Mouse (Mus musculus) heart, postnatal 4 days (tissue): ENCODE data around the gene Rhebl1. TPM values are rescaled to one million over a fixed set of nuclear protein-coding genes. Genes with fewer than 3 reads are reported as not detected.
"Not testable (repeated sequence)": the region's sequence is repeated elsewhere in the genome, so short reads cannot be mapped to it uniquely, and the experiment has no call there.

Source experiments
- DNase-seq: peaks from one replicate; pipeline ENCODE4 v3.0.0; 2021
- total RNA-seq, 2 experiments: library from RNA; stranded (reverse); gene quantifications; 2 replicates each; pipeline ENCODE4 v1.2.3; 2021

Rhebl1 gene
- 1 to 10 TPM; 2.0 TPM for total RNA-seq

DNA sequence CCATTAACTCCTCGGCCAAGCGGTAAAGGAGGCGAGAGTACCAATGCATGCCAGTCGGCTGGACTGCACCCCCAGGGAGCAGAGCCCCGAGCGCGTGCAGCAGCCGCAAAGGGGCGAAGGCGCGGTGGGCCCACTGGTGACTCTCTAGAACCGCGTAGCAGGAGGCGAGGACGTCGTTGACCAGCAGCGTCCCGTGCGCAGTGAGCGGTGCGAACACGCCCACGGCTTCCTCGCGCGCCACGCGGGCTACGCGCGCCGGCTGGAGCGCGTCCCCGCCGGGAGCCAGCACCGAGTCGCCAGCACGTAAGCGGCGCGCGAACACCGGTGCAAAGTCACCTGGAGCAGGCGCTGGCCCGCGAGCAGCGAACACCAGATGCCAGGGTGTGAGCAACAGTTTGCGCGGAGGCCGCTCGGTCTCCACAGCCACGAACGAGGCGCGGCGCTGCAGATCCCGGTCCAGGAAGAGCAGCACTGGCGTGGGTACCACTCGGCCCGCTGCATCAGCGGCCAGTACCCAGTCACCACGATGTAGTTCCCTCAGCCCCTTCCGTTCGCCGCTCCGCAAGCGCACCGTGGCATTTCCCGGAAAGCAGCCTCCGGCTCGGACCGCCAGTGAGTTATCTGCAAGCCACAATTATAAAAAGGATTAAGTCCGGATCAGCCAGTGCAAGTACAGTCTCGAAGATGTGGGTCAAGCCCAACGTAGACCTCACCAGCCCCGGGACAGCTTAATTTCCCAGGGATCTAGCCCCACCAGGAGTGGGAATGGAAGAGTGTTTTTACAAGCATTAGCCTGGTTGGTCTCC, at the start of gene Rhebl1:
TSS of gene Rhebl1 (minus strand) at position 601 of the 806 bp plus-strand sequence.
- DNase-seq, result peak; percentile 40

DNA sequence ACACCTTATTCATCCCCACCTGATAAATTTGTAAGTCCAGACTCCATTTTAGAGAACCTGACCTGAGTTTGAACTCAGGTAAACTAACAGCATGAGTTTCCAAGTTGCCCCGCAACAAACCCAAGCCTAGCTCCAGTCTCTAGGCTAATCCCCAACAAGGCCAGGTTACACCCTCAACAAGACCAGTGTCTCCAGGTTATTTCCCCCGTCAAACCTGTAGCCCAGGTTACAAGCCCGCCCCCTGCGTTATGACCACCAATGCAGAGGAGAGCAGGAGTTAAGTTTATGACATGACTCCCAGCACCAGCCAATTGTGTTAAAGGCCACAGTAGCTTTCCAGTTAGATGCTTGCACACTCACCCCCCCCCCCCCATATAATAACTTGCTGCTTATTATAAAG, 48.8 kb upstream of the Rhebl1 start:
- DNase-seq, result no peak

DNA sequence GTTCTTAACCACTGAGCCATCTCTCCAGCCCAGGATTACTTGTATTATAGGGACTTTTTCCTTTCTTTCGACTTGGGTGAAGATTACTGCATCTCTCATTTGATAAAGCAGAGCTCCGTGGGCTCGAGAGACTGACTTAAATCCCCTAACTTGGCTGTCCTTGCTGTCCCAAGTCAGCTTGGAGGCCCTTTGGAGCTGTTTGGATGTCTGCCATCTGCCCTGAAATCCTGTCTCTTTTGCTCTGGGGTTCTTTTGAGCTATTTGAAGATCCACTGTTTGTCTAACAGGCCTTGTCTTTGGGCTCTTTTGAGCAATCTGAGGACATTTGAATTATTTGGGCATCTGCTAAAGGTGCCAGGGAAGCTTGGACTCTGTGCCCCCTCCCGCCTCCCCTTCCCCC, 47.7 kb upstream of the Rhebl1 start:
- no peak for DNase-seq

DNA sequence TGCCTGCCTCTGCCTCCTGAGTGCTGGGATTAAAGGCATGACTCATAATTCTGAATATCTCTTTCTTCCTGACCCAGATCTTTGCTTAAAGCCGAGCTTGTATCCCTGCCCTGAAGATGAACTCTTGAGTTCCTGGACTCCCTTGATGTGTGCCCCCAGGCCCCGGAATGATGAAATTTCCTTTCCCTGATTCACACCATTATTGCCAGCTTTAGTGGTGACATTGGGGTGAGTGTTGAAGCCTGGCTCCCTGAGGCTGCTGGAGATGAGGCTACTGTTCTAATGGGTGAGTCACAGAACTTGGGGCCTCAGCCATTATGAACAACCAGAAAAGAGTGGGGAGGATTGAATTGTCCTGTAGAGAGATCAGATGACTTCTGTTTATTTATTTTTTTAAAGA, 47.2 kb upstream of the Rhebl1 start:
- no peak for DNase-seq

DNA sequence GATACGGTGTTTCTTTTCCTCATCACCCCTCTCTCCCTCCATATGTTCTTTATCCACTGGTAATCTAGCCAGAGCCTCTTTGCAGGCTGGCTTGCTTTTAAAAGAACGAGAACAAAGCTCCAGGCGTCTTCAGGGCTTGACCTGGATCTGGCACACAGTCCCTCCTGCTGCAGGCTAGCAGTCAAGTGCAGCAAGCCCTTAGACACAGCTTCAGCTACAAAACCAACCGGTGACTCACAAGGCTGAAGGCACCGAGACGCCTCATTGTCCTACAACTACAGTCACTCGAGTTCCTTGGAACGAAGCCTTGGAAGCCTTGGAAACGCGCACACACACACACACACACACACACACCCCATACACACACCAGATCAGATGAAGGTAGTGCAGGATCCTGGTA, 46.5 kb upstream of the Rhebl1 start:
- no peak for DNase-seq

DNA sequence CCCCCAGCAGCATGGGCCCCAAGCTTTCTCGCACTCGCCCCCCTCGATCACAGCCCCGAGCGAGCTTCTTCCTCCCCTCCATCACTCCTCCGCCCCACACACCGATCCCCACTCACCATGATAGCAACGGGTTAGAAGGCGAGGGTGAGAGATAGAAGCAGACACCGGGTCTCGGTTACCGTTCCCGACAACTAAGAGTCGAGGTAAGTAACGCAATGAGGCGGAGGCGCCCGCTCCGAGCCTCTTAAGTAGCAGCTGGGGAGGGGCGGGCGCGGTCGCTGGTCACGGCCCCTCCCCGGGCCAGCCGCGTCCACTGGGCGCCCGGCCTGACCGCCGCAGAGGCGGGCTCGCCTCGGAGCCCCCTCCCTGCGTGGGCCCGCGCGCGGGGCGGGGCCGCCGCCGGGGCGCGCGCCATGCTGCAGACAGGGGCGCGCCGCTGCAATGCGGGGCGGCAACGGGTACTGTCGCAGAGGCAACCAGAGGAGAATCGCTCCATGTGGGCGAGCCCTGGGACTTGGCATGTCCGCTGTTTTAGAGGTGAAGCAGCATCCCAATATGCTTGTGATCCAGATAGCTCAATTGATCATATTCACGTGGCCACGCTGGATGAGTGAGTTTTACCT, 40.0 kb upstream of the Rhebl1 start, which contains the start of gene Tuba1b:
TSS of gene Tuba1b (minus strand) at position 349 of the 623 bp plus-strand sequence.
- peak; percentile 95 for DNase-seq

DNA sequence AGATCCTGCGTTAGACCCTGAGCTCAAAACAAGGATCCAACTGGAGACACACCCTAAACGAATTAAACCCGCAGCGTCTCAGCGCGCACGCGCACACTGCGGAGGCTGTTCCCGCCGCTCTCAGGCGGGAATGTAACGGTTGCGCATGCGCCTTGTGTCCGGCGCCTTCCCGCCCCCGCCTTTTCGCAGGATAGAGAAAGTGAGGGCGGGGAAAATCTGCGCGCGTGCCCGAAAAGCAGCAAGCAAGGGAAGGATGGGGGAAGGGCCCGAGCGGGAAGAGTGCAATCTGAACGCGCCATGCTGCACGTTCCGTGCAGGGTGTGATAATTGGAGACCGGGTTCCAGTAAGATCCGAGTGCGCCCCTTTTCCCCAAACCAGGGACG, 39.5 kb upstream of the Rhebl1 start:
- DNase-seq, result peak; percentile 97

DNA sequence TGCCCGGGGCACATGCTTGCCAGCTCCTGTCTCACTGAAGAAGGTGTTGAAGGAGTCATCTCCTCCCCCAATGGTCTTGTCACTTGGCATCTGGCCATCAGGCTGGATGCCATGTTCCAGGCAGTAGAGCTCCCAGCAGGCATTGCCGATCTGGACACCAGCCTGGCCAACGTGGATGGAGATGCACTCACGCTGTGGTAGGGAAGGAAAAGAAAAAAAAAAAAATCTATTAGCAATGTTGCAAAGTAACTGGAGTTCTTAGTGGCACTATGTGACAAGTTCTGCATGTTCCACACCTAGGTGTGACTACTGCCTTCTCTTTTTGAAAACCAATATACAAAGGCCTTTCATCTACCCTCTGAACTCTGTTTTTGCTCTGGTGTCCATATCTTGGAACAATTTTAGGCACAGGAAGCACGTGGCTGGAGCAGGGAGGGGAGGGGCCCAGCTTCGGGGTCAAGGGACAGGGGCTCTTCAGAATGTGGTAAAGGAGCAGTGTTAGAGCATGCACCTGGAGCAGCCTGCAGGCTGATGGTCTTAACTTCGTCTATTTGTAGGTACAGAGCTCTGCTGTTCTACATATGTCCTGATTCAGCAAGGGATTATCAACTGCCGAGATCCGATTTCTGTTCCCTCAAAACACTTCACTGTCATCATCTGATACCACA, 38.8 kb upstream of the Rhebl1 start:
- peak; percentile 29 for DNase-seq

DNA sequence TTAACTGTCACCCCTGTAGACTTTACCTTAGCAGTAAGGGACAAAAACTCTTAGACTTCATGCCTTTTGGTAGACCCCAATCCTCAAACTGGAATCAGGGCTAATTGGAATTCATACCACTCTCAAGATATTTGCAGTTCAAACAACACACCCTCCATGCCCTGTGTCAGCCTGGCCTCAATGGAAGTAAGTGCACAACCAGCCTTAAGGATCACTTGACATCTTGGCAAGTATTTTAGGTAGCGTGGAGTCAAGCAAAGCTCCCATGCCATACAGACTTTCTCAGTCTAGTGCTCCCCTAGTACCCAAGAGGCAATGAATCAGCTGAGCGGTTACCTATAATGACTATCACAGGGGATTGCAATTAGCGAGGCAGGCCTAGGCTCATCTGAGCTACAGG, 36.7 kb upstream of the Rhebl1 start:
- DNase-seq, result no peak

DNA sequence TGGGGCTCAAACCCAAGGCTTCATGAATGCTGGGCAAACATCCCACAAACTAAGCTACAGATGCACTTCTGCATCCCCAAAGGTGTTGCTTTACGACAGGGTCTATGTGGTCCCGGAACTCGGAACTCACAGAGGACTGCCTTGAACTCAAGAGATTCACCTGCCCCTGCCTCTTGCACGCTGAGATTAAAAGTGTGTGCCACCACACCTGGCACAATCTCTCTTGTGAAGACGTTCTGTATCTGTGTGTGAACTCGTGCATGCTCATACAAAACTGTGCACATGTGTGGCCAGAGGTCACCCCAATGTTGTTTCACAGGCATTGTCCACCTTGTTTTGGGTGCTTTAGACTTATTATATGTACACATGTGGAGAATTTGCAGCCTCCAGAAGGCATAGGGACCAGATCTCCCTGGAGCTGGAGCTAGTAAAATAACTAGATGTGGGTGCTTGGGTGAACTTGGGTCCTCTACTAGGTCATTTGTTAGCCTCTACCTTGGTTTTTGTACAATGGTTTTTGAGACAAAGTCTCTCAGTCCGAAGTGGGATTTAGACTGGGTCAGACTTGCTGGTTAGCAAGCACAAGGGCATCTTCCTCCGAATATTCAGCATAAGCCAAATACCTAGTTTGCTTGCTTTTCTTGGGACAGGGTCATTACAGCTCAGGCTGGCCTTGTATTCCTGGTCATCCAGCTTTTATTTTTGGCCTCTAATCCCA, 35.8 kb upstream of the Rhebl1 start:
- DNase-seq, result no peak

DNA sequence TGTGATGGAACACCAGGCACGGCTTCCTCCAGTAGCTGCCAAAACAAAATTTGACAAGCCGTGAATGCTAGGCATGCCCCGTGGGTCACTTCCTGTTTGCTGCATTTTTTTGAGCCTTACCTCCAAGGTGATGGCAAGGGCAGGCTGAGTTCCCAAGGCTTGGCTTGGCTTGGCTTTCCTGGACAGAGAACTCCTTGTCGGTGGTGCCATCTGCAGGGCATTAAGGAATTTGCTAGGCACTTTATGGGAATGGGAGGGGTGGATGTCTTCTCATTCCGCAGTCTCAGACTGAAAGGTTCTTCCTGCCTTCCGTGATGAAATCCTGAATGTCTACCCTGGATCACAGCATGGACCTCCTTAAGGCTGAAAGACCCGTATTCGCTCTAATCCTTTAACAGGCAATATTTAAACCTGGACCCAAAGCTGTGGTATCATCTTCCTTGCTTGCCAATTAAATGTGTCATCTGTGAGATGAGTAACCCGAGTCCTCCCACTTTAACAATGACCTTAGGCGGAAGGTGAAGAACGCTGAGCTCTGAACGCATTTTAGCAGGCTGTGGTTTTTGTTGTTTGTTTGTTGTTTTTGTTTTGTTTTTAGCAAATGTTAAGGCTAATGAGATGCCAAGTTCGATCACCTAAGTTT, 34.4 kb upstream of the Rhebl1 start:
- DNase-seq, result peak; percentile 82

DNA sequence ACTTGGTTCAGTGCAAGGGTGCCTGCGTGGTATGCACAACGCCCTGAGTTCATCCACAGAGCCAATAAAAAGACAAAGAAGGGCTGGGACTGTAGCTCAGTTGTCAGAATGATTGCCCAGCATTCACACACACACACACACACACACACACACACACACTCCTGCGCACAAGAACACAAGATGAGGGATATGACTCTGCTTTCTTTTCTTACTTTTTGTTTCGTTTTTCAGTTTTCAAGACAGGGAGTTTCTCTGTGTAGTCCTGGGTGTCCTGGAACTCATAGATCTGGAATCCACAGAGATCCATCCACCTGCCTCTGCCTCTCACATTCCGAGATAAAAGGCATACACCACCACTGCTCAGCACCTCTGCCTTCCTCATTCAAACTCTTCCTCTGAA, 33.2 kb upstream of the Rhebl1 start:
- DNase-seq, result no peak

DNA sequence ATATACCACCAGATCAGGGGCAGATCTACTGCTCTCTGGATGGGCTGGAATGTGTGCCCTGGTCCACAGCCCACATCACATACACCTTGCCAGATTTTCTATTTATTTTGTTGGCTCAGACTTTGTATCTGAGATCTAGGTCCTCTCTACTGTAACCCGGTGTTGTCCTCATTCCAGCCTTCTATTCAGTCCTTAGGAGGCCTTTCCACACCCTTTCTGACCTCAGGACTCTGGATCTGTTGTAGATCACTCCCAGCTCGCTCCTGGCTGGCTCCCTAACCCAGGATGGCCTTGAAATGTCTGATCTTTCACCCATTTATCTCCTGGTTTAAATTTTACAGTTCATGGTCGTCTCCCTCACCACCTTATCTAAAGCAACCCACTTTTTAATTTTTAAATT, 30.3 kb upstream of the Rhebl1 start:
- no peak for DNase-seq

DNA sequence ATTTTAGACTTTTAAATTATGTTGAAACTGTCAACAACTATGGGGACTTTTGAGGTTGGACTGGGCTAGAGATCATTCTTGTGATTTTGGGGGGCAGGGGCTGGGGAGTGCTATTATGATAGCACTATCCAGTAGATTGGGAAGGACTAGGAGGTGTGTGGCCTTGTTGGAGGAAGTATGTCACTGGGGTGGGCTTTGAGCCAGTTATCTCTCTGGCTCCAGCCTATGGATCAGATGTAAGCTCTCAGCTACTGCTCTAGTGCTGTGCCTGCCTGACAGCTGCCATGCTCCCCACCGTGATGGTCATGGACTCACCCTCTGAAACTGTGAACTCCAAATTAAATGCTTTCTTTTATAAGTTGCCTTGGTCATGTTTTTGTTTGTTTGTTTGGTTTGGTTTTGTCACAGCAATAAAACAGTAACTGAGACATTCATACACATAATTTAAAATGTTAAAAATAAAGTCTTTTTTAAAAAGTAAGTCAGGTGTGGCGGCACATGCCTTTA, 28.7 kb upstream of the Rhebl1 start:
- no peak for DNase-seq

DNA sequence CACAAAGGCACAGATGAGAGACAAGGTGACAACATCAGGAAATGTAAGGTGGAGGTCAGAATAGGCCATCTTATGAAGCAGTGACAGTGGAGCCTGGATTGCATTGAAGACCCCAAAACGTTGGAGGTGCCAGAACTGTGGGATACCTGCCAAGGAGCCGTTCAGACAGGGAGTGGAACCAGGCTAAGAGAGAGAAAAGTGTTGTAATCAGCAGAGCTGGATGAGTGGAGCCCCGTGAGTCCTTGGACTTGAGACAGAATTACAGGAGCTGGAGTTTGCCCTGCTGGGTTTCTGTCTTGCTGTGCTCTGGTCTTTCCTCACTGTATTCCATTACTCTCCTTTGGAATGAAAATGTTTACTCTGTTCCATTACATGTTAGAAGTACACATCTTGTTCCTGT, 28.2 kb upstream of the Rhebl1 start:
- no peak for DNase-seq

DNA sequence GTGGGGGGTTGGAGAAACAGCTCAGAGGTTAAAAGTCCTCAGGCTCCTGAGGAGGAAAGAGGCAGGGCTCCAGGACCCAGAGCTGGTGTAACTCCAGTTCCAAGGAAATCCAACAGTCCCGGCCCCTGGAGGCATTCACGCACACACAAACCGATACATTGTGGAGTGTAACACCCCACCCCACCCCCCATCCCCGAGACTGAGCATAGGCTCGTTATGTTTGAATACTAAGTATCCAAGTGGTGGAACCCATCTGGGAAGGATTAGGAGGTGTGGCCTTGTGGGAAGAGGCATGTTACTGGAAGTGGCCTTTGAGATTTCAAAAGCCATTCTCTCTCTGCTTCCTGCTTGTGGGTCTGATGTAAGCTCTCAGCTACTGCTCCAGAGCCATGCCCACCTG, 27.2 kb upstream of the Rhebl1 start:
- DNase-seq, result no peak

DNA sequence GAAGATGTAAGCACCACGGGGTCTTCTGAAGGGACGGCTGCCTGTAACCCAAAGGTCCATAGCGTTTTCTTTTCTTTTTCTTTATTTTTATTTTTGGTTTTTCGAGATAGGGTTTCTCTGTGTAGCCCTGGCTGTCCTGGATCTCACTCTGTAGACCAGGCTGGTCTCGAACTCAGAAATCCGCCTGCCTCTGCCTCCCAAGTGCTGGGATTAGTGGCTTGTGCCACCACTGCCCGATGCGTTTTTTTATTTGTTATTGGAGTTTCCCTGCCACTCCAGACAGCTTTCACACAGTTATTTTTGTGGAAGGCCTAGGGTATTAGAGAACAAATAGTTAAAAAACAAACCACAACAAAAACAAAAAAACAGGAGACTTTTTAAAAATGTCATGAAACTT, 24.2 kb upstream of the Rhebl1 start:
- not testable (repeated sequence) for DNase-seq

DNA sequence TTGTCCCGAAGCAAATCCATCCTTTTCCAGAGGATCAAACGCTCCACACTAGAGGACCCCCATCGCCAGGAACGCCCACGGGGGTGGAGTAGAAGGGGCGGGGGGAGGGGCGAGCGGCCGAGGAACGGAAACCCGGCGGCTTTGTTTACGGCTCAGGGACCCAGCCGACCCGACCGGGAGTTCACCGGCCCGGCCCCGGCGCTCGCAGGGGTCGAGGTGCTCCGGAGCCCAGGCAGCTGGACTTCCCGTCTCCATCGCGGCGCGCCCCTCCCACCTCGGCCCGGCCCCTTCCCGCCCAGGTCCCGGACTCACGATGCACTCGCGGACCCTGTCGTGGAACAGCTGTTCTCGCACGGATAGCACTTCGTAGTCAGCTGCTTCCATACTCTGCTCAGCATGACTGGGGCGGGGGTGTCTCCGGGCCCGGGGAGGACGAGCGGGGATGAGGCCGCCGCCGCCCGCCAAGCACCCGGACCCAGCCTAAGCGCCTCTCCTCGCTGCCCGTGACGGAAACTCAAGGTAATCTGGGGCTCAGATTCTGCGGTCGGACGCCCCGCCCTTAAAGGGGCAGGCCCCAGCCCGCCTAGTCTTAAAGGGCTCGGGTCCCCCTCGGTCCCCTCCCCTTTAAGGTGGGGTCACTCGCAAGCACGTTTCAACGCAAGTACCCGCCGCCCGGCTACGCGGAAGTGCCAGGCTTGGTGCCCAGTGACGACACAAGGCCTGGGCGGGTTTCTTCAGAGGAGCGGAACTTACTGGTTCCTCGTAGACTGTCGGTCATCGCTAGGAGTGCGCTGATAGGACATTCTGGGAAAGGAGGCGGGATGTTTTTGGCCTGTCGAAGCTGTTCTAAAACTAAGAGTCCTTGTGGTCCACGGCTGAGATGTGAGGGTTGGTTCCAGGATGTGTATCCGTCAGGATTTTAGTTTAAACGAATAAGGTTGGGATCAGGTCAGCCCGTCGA, 23.5 kb upstream of the Rhebl1 start, which contains the start of gene Lmbr1l:
TSS of gene Lmbr1l (minus strand) at position 694 of the 961 bp plus-strand sequence.
- DNase-seq, result peak; percentile 99

DNA sequence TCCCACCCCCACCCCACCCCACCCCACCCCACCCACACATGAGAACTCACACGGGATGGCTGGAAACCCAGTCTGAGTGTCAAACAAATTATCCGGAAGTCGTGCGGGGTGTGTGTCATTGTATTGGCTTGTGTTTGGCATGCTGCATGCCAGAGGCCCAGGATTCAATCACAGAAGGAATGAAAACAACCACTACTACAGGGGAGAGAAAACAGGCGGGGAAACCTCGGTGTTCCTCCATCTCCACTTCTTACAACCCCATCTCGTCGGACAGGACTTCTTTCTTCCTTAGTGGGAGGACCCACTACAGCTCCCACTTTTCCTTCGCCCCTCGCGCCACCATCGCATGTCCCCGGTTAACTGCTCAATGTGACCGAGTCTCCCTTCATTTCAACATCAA, 22.8 kb upstream of the Rhebl1 start:
- peak; percentile 25 for DNase-seq

DNA sequence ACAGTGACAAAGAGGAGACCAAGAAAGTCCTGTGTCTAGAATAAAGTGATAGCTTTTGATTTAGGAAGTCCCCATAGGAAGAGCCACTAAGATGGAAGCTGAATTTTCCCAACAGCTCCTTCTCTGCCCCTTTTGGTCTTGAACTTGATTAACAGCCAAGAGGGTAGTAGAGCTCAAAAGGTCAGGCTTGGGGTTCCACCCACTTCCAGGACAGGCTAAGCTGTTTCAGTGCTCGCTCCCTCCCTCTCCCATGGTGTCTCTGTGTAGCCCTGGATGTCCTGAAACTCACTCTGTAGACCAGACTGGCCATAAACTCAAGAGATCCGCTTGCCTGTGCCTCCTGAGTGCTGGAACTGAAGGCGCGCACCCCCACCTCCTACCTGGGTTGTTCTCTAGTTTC, 21.7 kb upstream of the Rhebl1 start:
- DNase-seq, result no peak

DNA sequence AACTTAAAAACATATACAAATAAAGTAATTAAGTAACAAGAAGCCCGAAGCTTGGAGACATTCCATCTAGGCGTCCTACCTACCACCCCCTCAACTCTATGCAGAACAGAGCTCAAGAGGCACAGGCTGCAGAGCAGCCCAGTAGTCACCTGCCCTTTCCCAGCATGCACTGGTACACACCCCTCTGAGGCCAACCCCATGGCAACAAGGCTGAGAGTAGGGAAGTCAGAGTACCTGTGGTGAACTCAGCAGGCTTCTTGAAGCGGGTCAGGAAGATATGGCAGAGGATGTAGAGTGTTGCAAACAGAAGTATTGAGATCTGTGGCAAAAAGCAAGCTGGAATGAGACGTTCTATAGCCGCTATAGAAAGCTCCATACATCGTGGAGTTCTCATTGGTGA, 20.6 kb upstream of the Rhebl1 start:
- DNase-seq, result no peak
